Mouse (Mus musculus) lung, postnatal 25 days (tissue): ENCODE results near the gene Otoa.

Experiments used
- DNase-seq: peaks from one replicate; pipeline ENCODE4 v3.0.0; 2022; ENCODE audit warnings: low spot score

The Otoa gene

DNA sequence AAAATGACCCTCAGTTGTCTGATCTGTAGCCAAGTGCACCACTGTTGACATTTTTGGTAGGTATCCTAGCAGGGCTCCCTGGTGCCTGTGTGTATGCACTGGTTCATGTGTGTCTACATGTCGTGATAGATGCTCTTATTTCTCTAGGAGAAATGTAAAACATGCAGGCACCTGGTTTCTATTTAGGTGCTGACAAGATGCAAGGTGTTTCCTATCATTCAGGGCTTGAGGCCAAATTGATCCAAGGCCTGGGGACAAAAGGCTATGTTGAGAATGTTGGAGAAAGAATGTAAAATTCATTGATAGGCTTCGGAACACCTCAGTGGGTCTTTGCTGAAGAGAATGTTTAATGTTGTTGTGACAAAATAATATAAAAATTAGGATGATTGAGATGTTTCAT is 366 bp downstream of the Otoa start:
- no peak for DNase-seq

DNA sequence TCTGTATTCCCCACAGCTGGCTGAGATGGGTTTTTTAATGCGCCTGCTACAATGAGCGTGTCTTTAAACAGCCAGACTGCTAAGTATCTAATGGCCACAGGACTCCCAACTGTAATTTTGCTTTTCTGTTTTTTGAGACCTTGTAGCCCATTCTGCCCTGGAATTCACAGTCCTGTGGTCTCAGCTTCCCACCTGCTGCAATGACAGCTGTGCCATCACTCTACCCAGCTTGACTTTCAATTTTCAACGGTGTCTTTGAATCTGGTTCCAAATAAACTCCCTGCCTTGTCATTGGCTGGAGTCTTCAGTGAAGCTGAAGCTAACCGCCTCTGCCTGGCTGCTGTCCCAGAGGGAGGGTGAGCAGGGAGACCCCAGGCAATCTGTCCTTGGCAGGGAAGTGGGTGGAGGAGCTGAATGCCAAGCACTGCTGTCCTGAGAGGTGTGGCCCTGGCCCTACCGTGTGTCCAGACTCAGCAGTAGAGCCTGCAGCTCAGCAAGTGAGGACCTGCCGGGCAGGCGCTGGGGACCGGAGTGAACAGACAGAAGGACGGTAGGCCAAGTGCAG is 1.6 kb downstream of the Otoa start:
- DNase-seq, result no peak

- DNase-seq, result no peak
Measured at GRCm38 (mm10) chr7:121084840-121085453, 3.5 kb downstream of the Otoa start.

GRCm38 (mm10) chr7:121085500-121085899 is 4.0 kb downstream of the Otoa start:
- DNase-seq, result no peak

- DNase-seq, result no peak
Measured at GRCm38 (mm10) chr7:121088745-121089144, 7.3 kb downstream of the Otoa start.

GRCm38 (mm10) chr7:121090748-121091147 is 9.3 kb downstream of the Otoa start:
- DNase-seq, result no peak

DNA sequence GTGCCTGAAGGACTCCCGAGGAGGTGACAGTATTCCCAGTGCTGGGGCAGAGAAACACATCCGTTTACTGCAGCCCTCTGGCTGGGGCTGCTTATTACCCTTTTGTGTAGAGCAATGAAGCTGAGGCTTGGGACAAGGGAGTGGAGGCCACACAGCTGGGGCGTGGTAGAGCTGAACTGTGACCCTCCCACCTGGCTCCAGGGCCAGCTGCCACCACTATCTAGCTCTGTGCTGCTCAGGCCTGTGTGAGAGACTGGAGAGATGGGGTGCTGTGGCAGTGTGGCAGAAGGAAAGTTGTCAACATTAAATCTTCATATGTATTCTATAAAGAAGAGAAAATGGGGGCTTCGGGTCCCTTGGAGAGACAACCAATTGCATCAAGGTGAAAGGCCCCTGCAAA is 11.6 kb downstream of the Otoa start:
- no peak for DNase-seq

DNA sequence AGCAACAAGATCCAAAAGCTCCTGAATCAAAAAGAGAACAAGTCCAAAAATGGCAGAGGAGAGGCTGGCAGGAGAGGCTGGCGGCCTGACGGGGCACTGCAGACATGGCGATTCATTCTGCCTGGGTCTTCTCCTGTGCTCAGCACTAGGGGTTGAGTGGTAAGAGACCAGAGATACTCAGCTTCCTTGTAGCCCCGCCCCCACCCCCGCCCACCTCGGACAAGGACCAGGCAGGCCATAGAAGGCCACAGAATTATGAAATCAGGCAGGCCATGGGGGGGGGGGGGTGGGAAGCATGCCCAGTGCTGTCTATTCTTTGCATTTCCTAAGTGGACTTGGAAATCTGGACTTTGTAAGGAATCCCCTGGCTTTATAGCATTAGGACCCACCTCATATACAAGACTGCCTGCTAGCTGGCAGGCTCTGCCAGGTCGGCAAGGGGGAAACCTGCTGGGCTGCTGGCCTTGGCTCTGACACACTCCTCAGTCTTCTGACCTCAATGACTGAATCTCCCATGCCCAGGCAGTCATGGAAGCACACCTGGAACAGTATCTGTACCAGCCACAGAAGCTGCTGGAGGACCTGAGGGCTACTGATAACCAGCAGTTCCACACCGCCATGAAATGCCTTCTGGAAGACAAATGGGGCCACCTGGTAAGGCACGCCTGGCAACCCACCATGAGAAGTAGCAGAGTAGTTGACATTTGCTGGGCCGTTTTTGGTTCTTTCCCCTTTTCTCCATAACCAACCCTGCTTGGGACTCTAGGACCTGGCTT is 17.4 kb downstream of the Otoa start:
- no peak for DNase-seq

GRCm38 (mm10) chr7:121107851-121108250 is 26.4 kb downstream of the Otoa start:
- DNase-seq, result peak; percentile 28

- DNase-seq, result no peak
Measured at GRCm38 (mm10) chr7:121111321-121111720, 29.9 kb downstream of the Otoa start.

DNA sequence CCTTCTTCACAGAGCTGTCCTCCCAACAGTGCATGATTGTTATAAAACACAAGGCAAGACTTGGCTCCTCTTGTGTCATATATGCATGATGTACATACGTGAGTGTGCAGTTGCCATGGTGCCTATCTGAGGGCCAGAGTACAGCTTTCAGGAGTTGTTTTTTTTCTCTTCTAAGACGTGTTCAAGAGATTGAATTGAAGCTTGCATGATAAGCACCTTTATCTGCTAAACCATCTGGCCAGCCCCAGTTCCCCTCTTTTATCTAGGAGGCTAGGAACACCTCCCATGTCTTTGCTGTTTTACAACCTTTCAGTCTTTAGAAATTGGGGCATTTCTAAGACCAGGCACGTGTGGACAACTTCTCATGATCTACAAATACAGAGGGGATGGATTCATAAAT is 30.3 kb downstream of the Otoa start:
- no peak for DNase-seq

DNA sequence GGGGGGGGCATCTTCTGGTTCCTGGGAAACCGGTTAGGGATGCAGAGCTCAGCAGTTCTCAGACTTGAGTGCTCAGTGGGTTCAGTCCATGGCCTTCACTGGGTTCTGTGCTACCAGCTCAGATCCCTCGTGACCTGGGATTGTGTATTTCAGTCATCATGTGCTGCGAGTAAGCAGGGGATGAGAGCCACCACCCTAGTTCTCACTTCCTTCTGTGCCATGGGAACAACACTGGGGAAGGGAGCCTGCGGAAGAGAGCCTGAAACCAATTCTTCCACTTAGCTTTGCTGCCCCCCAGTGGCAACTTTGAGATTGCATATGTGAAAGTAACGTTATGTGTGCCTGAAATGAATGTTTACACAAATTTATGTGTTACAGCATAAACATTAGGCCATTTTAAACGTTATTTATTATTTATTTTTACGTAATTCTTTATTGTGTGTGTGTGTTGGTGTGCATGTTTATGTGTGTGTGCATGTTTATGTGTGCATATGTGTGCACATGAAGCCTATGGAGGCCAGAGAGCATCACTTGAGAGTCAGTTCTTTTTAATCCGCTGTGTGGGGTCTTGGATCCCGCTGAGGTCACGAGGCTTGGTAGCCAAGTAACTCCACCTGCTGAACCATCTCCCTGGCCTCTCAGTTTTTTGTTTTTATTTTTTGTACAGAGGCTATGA is 38.8 kb downstream of the Otoa start:
- peak; percentile 82 for DNase-seq

GRCm38 (mm10) chr7:121130837-121131236 is 49.4 kb downstream of the Otoa start:
- DNase-seq, result no peak

DNA sequence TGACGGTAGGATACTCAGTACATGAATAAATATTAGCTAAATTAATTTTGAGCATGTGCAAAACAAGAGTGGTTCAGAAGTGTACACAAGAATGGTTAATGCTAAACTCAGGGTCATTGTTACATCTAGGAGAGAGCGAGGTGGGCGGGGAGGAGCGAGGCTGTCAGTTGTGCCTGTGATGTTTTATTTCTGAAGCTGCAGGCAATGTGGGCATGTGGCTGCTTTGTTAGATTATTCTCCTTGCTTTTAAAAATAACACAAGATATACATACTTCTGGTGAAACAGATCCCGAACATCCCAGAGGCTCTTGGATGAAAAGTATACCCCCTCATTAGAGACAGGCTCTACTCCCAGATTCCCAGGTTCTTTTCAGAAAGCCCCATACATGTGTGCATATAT is 59.8 kb downstream of the Otoa start:
- no peak for DNase-seq

DNA sequence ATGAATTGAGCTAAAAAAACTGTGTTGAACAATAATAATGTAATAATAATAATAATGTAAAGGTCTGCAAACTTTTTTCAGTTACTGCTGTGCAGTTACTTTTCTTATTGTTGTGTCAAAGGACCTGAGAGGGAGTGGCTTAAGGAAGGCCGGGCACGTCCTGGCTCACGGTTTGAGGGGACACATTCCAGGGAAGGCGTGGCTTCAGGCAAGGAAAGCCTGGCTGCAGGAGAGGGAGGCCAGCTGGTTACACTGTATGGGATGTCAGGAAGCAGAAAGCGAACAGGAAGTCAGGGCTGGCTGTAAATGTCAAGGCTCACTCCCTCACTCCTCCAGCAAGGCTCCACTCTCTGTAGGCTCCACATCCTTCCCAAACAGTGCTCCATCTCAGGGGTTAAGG is 69.2 kb downstream of the Otoa start:
- DNase-seq, result no peak

- no peak for DNase-seq
Measured at GRCm38 (mm10) chr7:121152186-121152585, 70.7 kb downstream of the Otoa start.

DNA sequence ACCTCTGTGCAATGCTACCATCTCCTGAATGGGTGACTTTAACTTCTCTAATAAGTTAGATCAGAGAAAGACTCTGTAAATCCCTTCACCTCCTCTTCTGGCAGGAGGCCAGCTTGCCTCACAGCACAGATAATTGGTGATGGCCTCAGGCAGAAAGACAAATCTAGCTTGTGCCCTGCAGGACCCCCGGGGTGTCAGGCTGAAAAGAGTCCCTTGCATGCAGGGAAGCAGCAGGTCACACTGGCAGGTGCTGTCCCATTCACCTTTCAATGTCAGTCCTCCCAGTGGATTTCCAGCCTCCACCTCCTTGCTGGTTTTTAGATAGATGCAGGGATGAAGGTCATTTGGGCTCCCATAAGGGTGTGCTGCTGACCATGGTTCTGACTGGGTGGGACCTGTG is 84.2 kb downstream of the Otoa start:
- no peak for DNase-seq

DNA sequence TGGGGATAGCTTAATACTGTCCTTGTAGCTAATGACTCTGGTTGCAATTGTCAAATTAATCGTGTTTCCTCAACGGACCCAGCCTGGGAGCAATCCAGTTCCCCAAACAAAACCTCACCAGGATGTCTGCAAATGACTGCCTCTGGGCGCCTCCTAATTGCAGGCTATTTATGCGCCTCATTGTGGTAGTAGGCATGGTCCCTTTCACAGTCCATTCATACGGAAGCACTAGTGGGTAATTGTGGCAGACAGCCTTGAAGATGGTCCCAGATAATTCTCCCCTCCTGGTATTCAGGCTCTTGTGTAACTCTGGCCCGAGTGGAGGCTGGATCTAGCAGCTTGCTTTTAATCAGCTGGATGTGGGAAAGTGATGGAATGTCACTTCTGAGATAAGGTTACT is 90.4 kb downstream of the Otoa start:
- no peak for DNase-seq

DNA sequence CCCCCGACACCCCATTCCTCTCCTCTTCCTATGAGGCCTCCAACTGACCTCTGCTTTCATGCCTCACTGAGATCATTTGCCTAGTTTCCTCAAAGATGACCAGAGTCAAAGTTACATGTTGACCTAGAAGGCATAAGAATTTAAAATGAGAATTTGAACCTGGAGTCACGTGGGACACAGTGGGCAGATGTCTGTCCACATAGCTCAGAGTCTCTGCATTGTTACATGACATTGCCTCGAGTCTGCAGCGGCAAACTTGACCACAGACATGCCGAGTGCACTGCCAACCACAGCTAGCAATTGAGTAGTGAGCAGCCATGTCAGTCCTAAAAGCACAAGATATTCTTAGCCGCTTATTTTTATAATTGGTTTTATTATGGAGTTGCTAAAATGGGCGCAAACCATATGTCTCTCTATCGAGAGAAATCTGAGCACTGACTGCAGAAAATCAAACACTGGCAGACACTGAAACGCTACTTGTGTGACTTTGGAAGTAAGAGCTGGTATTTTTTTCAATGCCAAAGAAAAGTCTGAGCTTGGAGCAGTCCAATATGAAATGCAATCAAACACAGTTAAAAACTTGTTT is 105.8 kb downstream of the Otoa start:
- no peak for DNase-seq

- no peak for DNase-seq
Measured at GRCm38 (mm10) chr7:121188976-121189375, 107.5 kb downstream of the Otoa start.

DNA sequence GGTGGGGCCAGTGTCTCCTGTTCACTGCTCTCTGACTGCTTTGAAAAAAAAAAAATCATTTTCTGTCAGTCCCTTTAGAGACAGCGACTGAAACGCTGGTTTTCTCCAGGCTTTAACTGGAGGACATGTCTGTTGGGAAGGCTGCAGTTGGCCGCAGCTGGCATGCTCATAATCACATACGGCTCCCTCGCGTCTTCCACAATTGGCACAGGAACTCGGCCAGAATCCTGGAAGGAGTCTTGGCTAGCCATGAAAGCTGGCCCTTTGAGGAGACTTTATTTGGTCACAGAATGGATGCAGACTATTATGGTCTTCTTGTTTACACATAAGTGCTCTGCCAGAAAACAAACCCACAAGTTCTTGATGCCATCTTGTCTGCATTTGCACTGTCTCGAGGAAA is 117.5 kb downstream of the Otoa start:
- no peak for DNase-seq

DNA sequence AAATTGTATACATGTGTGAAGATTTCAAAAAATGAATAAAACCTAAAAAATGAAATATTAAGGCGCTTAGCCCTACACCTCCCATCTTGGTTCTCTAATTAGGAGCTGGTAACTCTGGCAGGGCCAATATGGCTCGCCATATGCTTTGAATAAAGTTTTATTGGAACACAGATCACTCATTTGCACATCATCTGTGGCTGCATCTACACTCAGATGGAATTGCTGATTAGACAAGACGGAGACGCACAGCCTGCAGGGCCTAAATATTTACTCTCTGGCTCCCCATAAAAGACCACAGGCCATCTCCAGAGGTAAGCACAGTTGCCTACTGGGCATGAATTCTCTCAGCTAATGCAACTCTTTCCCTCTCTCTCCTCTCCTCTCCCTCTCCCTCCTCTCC is 130.4 kb downstream of the Otoa start:
- no peak for DNase-seq
